Mouse (Mus musculus) thymus, postnatal 14 days (tissue): Measurements from ENCODE around the gene Gm38431.

Experiments used
- DNase-seq: peaks from one replicate; pipeline ENCODE4 v3.0.0; 2021

Gm38431 gene

GRCm38 (mm10) chr9:21036666-21037065, 55.1 kb downstream of the Gm38431 start:
- no peak for DNase-seq

DNA sequence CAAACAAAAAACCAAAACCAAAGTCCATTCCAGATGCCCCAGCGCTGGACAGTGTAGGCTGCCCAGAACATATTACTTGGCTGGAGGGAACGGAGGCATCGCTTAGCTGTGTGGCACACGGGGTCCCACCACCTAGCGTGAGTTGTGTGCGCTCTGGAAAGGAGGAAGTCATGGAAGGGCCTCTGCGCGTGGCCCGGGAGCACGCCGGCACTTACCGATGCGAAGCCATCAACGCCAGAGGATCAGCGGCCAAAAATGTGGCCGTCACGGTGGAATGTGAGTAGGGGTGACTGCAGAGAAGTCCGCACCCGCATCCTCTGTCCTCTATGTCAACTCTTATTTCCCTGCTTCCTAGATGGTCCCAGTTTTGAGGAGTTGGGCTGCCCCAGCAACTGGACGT, 55.6 kb downstream of the Gm38431 start:
- DNase-seq, result no peak

- DNase-seq, result no peak
Observed at GRCm38 (mm10) chr9:21035586-21035985, 56.2 kb downstream of the Gm38431 start.

GRCm38 (mm10) chr9:21034481-21035085, 57.2 kb downstream of the Gm38431 start:
- DNase-seq, result no peak

DNA sequence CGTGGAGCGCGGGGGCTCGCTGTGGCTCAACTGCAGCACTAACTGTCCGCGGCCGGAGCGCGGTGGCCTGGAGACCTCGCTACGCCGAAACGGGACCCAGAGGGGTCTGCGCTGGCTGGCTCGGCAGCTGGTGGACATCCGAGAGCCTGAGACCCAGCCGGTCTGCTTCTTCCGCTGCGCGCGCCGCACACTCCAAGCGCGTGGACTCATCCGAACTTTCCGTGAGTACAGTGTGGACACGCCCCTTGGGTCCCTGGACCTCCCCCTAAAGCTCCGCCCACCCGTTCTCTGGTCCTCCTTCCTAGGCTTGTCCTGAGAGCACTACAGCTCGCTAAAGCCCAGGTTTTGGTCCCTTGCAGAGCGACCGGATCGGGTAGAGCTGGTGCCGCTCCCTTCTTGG, 58.7 kb downstream of the Gm38431 start:
- peak; percentile 68 for DNase-seq

DNA sequence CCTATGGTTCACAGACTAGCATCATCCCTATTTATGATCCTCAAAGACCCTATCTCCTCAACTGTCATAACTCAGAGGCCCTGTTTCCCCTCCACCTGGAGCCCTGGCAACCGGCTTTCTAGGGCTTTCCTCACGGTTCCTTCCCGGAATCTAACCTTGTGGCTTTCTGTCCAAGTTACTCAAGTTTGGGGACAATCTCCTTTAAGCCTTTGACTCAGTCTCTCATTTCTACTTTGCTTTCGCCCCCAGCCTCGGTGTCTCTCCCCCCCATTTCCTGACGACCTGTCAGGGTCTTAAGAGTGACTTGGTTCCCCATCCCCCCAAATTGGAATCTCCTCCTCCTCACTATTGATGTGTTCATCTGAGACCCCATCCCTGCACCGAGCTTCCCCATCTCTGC, 59.3 kb downstream of the Gm38431 start:
- no peak for DNase-seq

DNA sequence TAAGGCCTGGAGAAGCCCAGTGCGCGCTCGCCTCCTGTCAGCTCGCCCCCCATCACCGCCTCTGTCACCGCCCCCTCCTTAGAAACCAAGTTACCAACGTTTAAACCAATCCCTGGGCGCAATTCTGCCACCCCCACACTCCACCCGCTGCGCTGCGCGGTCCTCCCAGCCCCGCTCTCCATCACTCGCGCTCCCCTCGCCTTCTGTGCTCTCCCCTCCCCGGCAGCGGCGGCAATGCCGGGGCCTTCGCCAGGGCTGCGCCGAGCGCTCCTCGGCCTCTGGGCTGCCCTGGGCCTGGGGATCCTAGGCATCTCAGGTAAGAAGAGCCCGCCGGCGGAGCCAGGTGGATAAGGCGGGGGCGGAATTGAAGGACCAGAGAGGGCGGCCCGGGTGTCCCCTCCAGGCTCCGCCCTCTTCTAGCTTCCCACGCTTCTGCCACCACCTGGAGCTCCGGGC, 59.9 kb downstream of the Gm38431 start, which contains the start of gene Icam5:
Gene Icam5, plus strand, starts transcription at position 178 of the 456 bp plus-strand sequence.
- peak; percentile 43 for DNase-seq

GRCm38 (mm10) chr9:21031251-21031895, 60.4 kb downstream of the Gm38431 start:
- DNase-seq, result peak; percentile 68

GRCm38 (mm10) chr9:21030781-21031250, 61.0 kb downstream of the Gm38431 start:
- peak; percentile 92 for DNase-seq

- DNase-seq, result no peak
Observed at GRCm38 (mm10) chr9:21030055-21030600, 61.7 kb downstream of the Gm38431 start.

GRCm38 (mm10) chr9:21029291-21030054, 62.3 kb downstream of the Gm38431 start, which contains the start of gene Icam4:
Gene Icam4 (plus strand): TSS chr9:21029373.
- peak; percentile 83 for DNase-seq

GRCm38 (mm10) chr9:21028560-21029110, 63.2 kb downstream of the Gm38431 start:
- no peak for DNase-seq

DNA sequence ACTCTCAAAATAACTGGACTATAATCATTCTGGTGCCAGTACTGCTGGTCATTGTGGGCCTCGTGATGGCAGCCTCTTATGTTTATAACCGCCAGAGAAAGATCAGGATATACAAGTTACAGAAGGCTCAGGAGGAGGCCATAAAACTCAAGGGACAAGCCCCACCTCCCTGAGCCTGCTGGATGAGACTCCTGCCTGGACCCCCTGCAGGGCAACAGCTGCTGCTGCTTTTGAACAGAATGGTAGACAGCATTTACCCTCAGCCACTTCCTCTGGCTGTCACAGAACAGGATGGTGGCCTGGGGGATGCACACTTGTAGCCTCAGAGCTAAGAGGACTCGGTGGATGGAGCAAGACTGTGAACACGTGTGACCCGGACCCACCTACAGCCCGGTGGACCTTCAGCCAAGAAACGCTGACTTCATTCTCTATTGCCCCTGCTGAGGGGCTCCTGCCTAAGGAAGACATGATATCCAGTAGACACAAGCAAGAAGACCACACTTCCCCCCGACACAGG, 64.0 kb downstream of the Gm38431 start:
- DNase-seq, result no peak

- DNase-seq, result no peak
Observed at GRCm38 (mm10) chr9:21026849-21027248, 64.9 kb downstream of the Gm38431 start.

GRCm38 (mm10) chr9:21025258-21025810, 66.5 kb downstream of the Gm38431 start:
- DNase-seq, result no peak

DNA sequence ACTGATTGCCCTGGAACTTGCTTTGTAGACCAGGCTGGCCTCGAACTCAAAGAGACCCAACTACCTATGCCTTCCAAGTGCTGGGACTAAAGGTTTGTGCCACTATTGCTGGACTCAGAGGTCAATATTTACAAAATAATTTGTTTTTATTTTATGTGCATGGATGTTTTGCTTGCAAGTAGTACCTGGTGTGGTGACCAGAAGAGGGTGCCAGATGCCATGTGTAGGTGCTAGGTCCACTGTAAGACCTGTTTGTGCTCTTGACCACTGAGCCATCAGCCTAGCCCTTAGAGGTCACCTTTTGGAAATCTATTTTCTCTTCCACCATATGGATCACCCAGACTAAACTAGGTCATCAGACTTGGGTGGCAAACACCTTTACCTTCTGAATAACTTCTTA, 69.1 kb downstream of the Gm38431 start:
- DNase-seq, result no peak

DNA sequence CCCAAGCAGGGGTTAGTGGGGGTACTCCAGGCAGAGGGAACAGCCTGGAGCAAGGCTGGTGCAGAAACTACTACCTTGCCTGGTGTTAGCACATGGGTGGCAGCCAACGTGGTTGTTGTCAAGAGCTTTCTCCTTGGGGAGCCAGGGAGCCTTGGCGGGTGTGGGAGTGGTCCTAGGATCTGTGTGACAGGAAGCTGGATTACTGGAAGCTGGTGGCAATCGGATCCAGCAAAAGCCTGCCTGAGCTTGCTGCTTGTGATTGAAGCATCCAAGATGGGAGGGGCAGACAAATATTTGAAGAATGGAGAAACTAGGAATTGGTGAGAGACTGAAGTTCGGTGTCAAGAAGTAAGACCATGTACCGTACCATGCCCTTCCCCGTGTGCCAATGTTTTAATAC, 69.5 kb downstream of the Gm38431 start:
- no peak for DNase-seq

DNA sequence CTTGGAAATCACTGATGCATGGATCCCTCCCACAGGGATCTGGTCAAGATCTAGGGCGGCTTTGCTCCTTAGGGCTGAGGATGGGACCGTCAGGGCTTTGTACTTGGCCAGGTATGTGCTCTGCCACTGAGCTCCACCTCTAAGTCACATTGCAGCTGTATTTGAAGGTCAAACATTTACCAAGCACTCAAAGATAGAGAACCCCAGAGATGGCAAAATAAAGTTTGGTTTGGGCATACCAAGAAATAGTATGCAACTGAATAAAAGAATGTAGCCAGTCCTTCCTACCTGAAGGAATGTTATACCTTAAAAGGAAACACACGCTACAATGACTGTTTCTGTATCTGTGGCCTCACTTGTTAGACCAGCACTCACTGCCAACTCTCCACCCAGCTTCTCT, 70.4 kb downstream of the Gm38431 start:
- no peak for DNase-seq

DNA sequence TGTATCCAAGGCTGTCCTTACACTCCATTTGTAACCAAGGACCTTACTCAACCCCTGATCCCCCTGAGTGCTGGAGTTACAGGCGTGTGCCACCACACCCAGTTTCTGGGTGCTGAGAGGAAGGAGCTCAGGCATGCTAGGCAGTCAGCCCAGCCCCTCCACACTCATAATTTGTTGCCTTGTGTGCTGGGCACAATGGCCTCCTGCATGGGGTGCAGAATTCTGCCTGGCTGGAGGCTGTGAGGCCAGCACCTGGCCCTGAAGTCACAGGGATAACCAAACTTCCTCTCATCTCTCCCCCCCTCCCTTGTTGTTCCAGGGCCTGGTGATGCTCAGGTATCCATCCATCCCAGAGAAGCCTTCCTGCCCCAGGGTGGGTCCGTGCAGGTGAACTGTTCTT, 73.2 kb downstream of the Gm38431 start:
- no peak for DNase-seq
